Mouse (Mus musculus): ENCODE data around the gene Svs2. TPM values are rescaled to one million over a fixed set of nuclear protein-coding genes. Genes with fewer than 3 reads are reported as not detected.
"Not testable (repeated sequence)": the region's sequence is repeated elsewhere in the genome, so short reads cannot be mapped to it uniquely, and the experiment has no call there.

The Svs2 gene
- total and polyA plus RNA-seq, 2 experiments: not detected

DNA sequence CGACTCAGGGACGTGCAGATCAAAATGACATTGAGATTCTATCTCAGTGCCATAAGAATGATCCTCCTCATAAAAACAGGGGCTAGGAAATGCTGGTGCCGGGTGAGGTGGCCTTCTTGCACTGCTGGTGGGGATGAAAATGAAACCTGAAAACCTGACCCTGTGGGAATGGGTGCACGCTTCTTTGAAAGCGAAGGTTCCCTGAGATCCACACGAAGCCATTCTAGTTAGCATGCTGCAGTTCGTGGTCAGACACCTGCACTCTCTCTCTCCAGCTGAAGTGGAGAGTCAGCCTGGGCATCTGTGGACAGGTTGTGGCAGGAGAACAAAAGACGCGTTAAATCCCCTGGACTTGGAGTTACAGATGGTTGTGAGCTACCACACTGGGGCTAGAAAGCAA, 19.0 kb downstream of the Svs2 start:
- no peaks in the 10 kb centered on the region for H3K36me3 ChIP-seq (ENCODE audit: control insufficient read depth, insufficient read depth, low read length)
- H3K27me3 ChIP-seq (ENCODE audit: control insufficient read depth, insufficient read depth, low read length): peaks cover 2% of the 10 kb centered on the region; the same call in 1 of the 2 replicates
- WGBS: 81% methylated on average over 9 of the region's 9 CpGs
- H3K4me3 ChIP-seq (ENCODE audit: insufficient read depth, low read depth, low read length): no peak overlapping the region
- no peak overlapping the region for H3K27ac ChIP-seq (replicated peaks; ENCODE audit: insufficient read depth, low read depth, low read length)
- TF ChIP-seq CTCF (IDR thresholded peaks at IDR 0.05; ENCODE audit: low read depth, low read length) (no peak), POLR2A (IDR thresholded peaks at IDR 0.05; ENCODE audit: extremely low read depth, insufficient read depth, low read length) (no peak)
- no peak for DNase-seq (ENCODE audit: extremely low read depth, low read depth, low spot score)
- no peaks in the 10 kb centered on the region for H3K79me2 ChIP-seq (ENCODE audit: control insufficient read depth, insufficient read depth, low read length)
- no peaks in the 10 kb centered on the region for H3K4me1 ChIP-seq (ENCODE audit: control insufficient read depth, insufficient read depth, low read length)
- no peak overlapping the region for H3K9ac ChIP-seq (ENCODE audit: low read depth, low read length)

DNA sequence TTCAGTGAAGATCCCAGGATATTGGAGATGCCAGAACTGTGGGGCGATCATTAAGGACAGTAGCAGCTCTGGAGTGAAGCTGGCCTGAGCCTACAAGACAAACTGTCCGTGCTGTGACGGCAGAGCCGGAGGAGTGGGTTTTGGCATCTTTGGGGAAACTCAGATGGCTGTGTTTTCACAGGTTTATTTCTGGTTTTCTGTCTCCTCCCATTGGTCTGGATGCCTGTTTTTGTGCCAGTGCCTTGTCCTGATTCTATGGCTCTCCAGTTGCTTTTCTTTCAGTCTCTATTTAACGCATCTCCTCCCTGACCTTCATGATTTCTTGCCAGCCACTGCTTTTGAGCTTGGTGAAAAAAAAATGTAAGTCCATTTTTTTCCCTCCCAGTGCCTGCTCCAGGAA, 25.6 kb downstream of the Svs2 start:
- Histone ChIP-seq H3K9ac (ENCODE audit: low read depth, low read length) (no peak overlapping the region), H3K79me2 (ENCODE audit: control insufficient read depth, insufficient read depth, low read length) (no peaks in the 10 kb centered on the region), H3K4me3 (ENCODE audit: insufficient read depth, low read depth, low read length) (no peak overlapping the region), H3K36me3 (ENCODE audit: control insufficient read depth, insufficient read depth, low read length) (no peaks in the 10 kb centered on the region), H3K27ac (replicated peaks; ENCODE audit: insufficient read depth, low read depth, low read length) (no peak overlapping the region), H3K27me3 (ENCODE audit: control insufficient read depth, insufficient read depth, low read length) (peaks cover 2% of the 10 kb centered on the region; the same call in 1 of the 2 replicates), H3K4me1 (ENCODE audit: control insufficient read depth, insufficient read depth, low read length) (no peaks in the 10 kb centered on the region)
- WGBS: 91% methylated on average over 5 of the region's 5 CpGs
- DNase-seq (ENCODE audit: extremely low read depth, low read depth, low spot score): no peak
- TF ChIP-seq POLR2A (IDR thresholded peaks at IDR 0.05; ENCODE audit: extremely low read depth, insufficient read depth, low read length): no peak

- Histone ChIP-seq H3K9ac (ENCODE audit: low read depth, low read length) (no peak overlapping the region), H3K4me3 (ENCODE audit: insufficient read depth, low read depth, low read length) (no peak overlapping the region), H3K27me3 (ENCODE audit: control insufficient read depth, insufficient read depth, low read length) (peaks cover 2% of the 10 kb centered on the region; the same call in 1 of the 2 replicates), H3K27ac (replicated peaks; ENCODE audit: insufficient read depth, low read depth, low read length) (no peak overlapping the region), H3K4me1 (ENCODE audit: control insufficient read depth, insufficient read depth, low read length) (no peaks in the 10 kb centered on the region), H3K79me2 (ENCODE audit: control insufficient read depth, insufficient read depth, low read length) (no peaks in the 10 kb centered on the region), H3K36me3 (ENCODE audit: control insufficient read depth, insufficient read depth, low read length) (no peaks in the 10 kb centered on the region)
- WGBS: 89% methylated on average over 4 of the region's 4 CpGs
- no peak for DNase-seq (ENCODE audit: extremely low read depth, low read depth, low spot score)
- TF ChIP-seq CTCF (IDR thresholded peaks at IDR 0.05; ENCODE audit: low read depth, low read length) (no peak), POLR2A (IDR thresholded peaks at IDR 0.05; ENCODE audit: extremely low read depth, insufficient read depth, low read length) (no peak)
Measured at GRCm38 (mm10) chr2:164210892-164211291, 27.4 kb downstream of the Svs2 start.

DNA sequence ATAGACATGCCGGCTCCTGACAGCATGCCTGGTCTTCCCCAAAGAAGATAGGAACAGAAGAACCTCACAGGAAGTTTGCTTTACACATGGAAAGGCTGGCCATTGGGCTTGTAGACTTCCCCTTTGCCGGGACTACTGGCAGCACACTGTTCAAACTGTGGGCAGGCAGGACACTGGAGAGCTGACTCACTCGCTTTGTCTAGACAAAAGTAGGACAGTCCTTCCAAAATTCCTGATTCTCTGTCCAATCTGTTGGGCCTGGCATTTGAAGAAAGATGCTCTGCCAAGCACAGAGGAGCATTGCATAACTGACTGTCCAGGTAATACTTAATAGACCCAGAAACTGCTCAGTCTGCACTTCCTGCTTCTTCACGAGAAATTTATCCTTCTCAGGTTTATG, 31.6 kb downstream of the Svs2 start:
- H3K27ac ChIP-seq (replicated peaks; ENCODE audit: insufficient read depth, low read depth, low read length): no peak overlapping the region
- H3K79me2 ChIP-seq (ENCODE audit: control insufficient read depth, insufficient read depth, low read length): no peaks in the 10 kb centered on the region
- WGBS: 48% methylated on average over 4 of the region's 4 CpGs
- DNase-seq (ENCODE audit: extremely low read depth, low read depth, low spot score): peak; percentile 21
- no peaks in the 10 kb centered on the region for H3K36me3 ChIP-seq (ENCODE audit: control insufficient read depth, insufficient read depth, low read length)
- no peak overlapping the region for H3K9ac ChIP-seq (ENCODE audit: low read depth, low read length)
- no peaks in the 10 kb centered on the region for H3K27me3 ChIP-seq (ENCODE audit: control insufficient read depth, insufficient read depth, low read length)
- no peaks in the 10 kb centered on the region for H3K4me1 ChIP-seq (ENCODE audit: control insufficient read depth, insufficient read depth, low read length)
- H3K4me3 ChIP-seq (ENCODE audit: insufficient read depth, low read depth, low read length): no peak overlapping the region
- TF ChIP-seq CTCF (IDR thresholded peaks at IDR 0.05; ENCODE audit: low read depth, low read length): no peak
- TF ChIP-seq POLR2A (IDR thresholded peaks at IDR 0.05; ENCODE audit: extremely low read depth, insufficient read depth, low read length): no peak

DNA sequence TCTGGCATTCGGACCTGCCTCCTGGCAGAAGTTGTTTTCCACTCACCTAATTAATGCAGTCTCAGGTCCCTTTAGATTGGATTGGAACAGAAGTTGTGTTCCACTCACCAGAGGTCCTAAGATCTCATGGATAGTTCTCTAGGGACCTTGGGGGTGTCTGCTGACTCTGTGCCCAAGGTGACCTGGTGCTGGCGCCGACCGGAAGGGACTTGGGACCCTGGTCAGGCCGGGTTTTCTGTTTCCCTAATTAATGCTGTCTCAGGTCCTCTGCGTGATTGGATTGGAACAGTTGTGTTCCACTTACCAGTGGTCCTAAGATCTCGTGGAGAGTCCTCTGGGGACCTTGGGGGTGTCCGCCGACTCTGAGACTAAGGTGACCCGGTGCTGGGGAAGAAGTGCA, 32.3 kb downstream of the Svs2 start:
- DNase-seq (ENCODE audit: extremely low read depth, low read depth, low spot score); H3K4me3 ChIP-seq (ENCODE audit: insufficient read depth, low read depth, low read length); H3K27ac ChIP-seq (replicated peaks; ENCODE audit: insufficient read depth, low read depth, low read length); H3K9ac ChIP-seq (ENCODE audit: low read depth, low read length); H3K79me2 ChIP-seq (ENCODE audit: control insufficient read depth, insufficient read depth, low read length); H3K4me1 ChIP-seq (ENCODE audit: control insufficient read depth, insufficient read depth, low read length); H3K36me3 ChIP-seq (ENCODE audit: control insufficient read depth, insufficient read depth, low read length); H3K27me3 ChIP-seq (ENCODE audit: control insufficient read depth, insufficient read depth, low read length): not testable (repeated sequence)
- WGBS: 87% methylated on average over 10 of the region's 10 CpGs

- no peak for TF ChIP-seq CTCF (IDR thresholded peaks at IDR 0.05; ENCODE audit: low read depth, low read length)
- TF ChIP-seq POLR2A (IDR thresholded peaks at IDR 0.05; ENCODE audit: extremely low read depth, insufficient read depth, low read length): no peak
- H3K4me3 ChIP-seq (ENCODE audit: insufficient read depth, low read depth, low read length): no peak within 1 kb of the TSS
- no peak within 1 kb of the TSS for H3K9ac ChIP-seq (ENCODE audit: low read depth, low read length)
- H3K79me2 ChIP-seq (ENCODE audit: control insufficient read depth, insufficient read depth, low read length): no peaks in the 10 kb centered on the region
- H3K4me1 ChIP-seq (ENCODE audit: control insufficient read depth, insufficient read depth, low read length): no peaks in the 10 kb centered on the region
- no peak for DNase-seq (ENCODE audit: extremely low read depth, low read depth, low spot score)
- no peaks in the 10 kb centered on the region for H3K36me3 ChIP-seq (ENCODE audit: control insufficient read depth, insufficient read depth, low read length)
- H3K27ac ChIP-seq (replicated peaks; ENCODE audit: insufficient read depth, low read depth, low read length): no peak within 1 kb of the TSS
- WGBS: 81% methylated on average over 20 of the region's 20 CpGs
- no peaks in the 10 kb centered on the region for H3K27me3 ChIP-seq (ENCODE audit: control insufficient read depth, insufficient read depth, low read length)
Measured at GRCm38 (mm10) chr2:164199626-164200327, 38.5 kb downstream of the Svs2 start, which contains the start of gene Wfdc15a. Wfdc15a (minus strand) TSS chr2:164200130.
